Mouse (Mus musculus) cerebellum, adult 2 months (tissue): ENCODE measurements at regions not wholly inside any gene's neighbourhood (a gene's known extent, or its start where the extent isn't known, plus 50 kb on each side); places are given as distances from the start of the nearest gene placed in this dataset.

ENCODE experiments used
- DNase-seq, 2 experiments: peaks; one replicate each; pipeline ENCODE4 v3.0.0; 2021
- H3K27ac ChIP-seq: fragments of 200-500 bp; 2 replicates; pipeline ENCODE4 v1.5.1; 2012; ENCODE audit warnings: low read length, control low read depth, inconsistent platforms; ENCODE audit not compliant: insufficient read depth
- H3K27me3 ChIP-seq: fragments of 200-500 bp; 2 replicates; pipeline ENCODE4 v1.6.1; 2012; ENCODE audit warnings: inconsistent platforms, mild to moderate bottlenecking, low read length, moderate library complexity; ENCODE audit not compliant: control insufficient read depth, insufficient read depth
- H3K4me1 ChIP-seq: fragments of 200-500 bp; 2 replicates; pipeline ENCODE4 v1.6.1; 2011; ENCODE audit warnings: low read length; ENCODE audit not compliant: control insufficient read depth, insufficient read depth
- H3K4me3 ChIP-seq: fragments of 200-500 bp; replicated peaks from 2 replicates; pipeline ENCODE3; 2011; ENCODE audit warnings: mild to moderate bottlenecking, low read depth, low read length, control low read depth; ENCODE audit not compliant: insufficient read depth
- CTCF ChIP-seq: fragments of 200-500 bp; IDR thresholded peaks from 2 replicates; pipeline ENCODE4 v1.5.1; 2011; ENCODE audit warnings: low read depth, mild to moderate bottlenecking, control low read depth, low read length, moderate library complexity, borderline replicate concordance; ENCODE audit not compliant: insufficient read depth
- POLR2A ChIP-seq: fragments of 200-500 bp; IDR thresholded peaks from 2 replicates; pipeline ENCODE4 v1.6.1; 2011; ENCODE audit warnings: low read length, control low read depth, borderline replicate concordance; ENCODE audit not compliant: insufficient read depth
- WGBS: fragments of 180-500 bp; shearing (Covaris S2); methylation state at CpG from one replicate; pipeline ENCODE4 v1.1.7; 2018; 5-methylcytosine and 5-hydroxymethylcytosine counted together

DNA sequence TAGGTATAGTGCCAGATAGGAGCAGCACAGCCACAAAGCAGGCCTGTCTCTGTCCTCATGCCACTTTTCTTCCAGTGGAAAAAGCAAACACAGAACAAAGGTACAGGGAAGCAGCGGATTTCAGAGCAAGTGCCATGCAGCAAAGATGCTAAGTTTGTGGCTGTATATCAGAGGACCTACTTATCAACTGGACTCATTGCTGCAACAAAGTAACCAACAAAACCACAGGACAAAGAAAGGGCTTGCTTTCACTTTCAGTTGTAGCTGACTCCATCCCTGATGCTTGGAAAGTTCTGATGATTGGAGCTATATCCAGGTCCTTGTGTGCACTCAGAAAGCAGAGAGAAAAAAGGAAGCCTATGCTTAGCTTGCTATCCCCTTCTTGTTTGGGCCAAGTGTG is 897.4 kb downstream of the Diaph3 start:
- whole genome bisulfite sequencing = 92% methylated on average over 1 of the region's 1 CpGs

DNA sequence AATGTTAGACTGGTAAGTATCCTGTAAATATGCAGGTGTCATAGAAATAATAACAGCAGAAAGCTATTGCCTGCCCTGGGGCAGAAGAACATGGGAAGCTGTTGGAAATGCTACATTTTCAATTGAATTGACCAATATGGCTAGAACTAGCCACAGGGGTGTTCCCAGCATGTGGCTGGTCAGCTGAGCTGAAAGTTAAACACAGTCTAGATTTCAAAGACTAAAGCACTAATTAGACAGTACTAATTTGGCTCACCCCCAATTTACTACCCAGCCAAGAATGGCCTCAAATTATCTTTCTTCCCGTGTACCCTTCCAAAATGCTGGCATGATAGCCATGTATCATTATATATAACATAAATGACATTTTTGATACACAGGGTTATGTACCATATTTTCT is 898.2 kb downstream of the Diaph3 start:
- WGBS = 19% methylated on average over 1 of the region's 1 CpGs

More for the DNA sequence above, 897.4 kb downstream of the Diaph3 start:
- no peak overlapping the region for H3K4me3 ChIP-seq
- no peaks in the 10 kb centered on the region for H3K27me3 ChIP-seq
- no peak overlapping the region for H3K27ac ChIP-seq
- no peak for DNase-seq
- TF ChIP-seq POLR2A = no peak
- no peaks in the 10 kb centered on the region for H3K4me1 ChIP-seq

DNA sequence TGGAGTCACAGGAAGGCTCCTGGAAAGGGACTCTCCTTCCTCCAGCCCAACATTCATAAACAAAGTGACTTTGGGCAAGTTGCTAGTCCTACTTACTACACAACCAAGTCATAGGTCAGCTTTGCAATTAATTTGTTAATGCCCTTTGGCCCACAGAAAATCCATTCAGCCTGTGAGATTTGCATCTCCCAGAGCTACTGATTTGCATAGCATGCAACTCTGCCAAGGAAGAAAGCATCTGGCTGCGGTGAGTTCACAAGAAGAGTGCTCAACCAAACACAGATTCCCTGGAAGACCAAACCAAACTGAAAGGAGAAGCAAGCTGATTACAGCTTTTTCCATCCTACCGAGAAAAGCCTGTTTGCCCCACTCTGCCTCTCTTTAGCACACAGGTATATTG is 901.9 kb downstream of the Diaph3 start:
- H3K27ac ChIP-seq = no peak overlapping the region
- H3K4me3 ChIP-seq = no peak overlapping the region
- no peaks in the 10 kb centered on the region for H3K4me1 ChIP-seq
- no peaks in the 10 kb centered on the region for H3K27me3 ChIP-seq
- WGBS = 19% methylated on average over 2 of the region's 2 CpGs
- no peak for DNase-seq
- TF ChIP-seq POLR2A (no peak), CTCF (no peak)

More for the DNA sequence above, 898.2 kb downstream of the Diaph3 start:
- no peak for TF ChIP-seq CTCF
- no peak for TF ChIP-seq POLR2A
- no peaks in the 10 kb centered on the region for H3K27me3 ChIP-seq
- H3K4me1 ChIP-seq = no peaks in the 10 kb centered on the region
- H3K4me3 ChIP-seq = no peak overlapping the region
- no peak for DNase-seq
- no peak overlapping the region for H3K27ac ChIP-seq

DNA sequence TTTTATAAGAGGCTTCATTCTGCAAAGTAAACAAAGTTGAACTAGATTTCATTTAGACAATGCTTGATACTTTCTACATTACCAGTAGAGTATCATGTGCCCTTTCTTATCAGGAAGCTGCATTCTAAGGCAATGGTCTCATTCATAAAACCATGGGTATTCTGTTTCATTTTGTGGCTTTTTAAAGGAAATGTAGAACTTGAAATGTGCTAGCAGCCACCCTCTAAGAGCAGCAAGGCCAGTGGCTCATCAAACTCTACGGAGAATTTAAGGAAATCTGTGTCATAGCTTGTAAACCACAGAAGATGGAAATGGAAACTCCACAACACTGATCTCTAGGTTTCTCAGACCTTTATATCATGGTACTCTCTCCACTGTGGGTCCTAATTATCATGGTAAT is 907.7 kb downstream of the Diaph3 start:
- no peaks in the 10 kb centered on the region for H3K4me1 ChIP-seq
- no peak overlapping the region for H3K4me3 ChIP-seq
- 96% methylated on average over 1 of the region's 1 CpGs for WGBS
- TF ChIP-seq POLR2A = no peak
- TF ChIP-seq CTCF = no peak
- no peak overlapping the region for H3K27ac ChIP-seq
- H3K27me3 ChIP-seq = no peaks in the 10 kb centered on the region
- no peak for DNase-seq

DNA sequence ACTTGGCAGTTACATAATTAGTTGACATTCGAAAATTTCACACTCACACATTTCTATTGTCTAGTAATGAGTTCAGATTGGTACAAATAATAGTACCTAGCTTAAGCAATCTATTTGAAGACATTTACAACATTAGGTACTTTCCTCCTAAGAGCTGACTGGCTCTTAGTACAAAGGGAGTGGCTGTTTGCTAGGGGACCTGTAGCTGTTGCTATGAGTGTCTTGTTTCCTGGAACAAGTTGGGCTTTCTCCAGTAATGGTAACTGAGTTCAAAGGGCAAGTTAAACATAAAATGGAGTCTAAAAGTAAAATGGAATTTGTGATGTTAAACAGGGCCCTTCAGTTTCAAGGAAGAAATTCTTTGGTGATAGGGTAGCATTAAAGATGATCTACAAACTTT is 910.4 kb downstream of the Diaph3 start:
- TF ChIP-seq POLR2A = no peak
- no peak for TF ChIP-seq CTCF
- H3K4me1 ChIP-seq = no peaks in the 10 kb centered on the region
- no peak for DNase-seq
- H3K27me3 ChIP-seq = no peaks in the 10 kb centered on the region
- H3K4me3 ChIP-seq = no peak overlapping the region
- H3K27ac ChIP-seq = no peak overlapping the region
- WGBS = 64% methylated on average over 1 of the region's 1 CpGs

DNA sequence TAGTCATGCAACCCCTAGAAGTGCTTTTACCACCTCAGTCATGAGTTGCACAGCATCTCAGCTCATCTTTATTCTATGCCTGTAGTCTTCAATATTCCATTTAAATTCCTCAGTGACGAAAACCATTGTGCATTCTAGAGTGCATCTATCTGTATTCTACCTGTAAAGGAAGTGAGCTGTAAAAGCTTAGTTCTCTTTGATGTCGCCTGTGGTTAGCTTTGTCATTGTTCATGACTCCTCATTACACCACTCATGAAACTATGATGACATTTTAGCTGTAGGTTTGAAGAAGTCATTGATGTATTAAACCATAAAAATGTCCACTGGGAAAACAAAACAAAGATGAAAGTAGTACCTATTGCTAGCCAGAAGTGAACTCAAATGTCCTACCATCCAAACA is 911.3 kb downstream of the Diaph3 start:
- H3K27ac ChIP-seq = no peak overlapping the region
- H3K4me3 ChIP-seq = no peak overlapping the region
- WGBS = 89% methylated on average over 2 of the region's 2 CpGs
- no peaks in the 10 kb centered on the region for H3K4me1 ChIP-seq
- TF ChIP-seq CTCF (no peak), POLR2A (no peak)
- DNase-seq = no peak
- no peaks in the 10 kb centered on the region for H3K27me3 ChIP-seq

DNA sequence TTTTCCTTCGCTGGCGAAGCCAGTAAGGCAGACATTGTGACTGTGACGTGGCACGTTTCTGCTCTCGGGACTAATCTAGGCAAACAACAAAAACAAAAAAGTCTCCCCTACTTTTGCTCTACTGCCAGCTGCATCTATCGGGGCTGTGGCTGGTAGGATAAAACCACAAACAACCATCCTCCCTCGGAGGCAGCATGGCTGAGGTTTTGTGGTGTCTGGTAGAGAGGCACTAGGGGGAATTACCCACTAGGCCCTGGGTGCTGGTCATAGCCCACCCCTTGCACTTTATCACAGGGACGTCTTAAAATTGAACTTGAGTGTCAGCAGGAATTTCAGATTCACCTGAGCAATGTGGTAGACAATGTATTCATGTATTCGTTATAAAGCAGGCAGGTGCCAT is 925.3 kb downstream of the Diaph3 start:
- WGBS = 90% methylated on average over 9 of the region's 9 CpGs
- Histone ChIP-seq H3K4me3 (no peak overlapping the region), H3K27me3 (no peaks in the 10 kb centered on the region), H3K27ac (no peak overlapping the region), H3K4me1 (no peaks in the 10 kb centered on the region)
- no peak for DNase-seq
- TF ChIP-seq CTCF (no peak), POLR2A (no peak)

DNA sequence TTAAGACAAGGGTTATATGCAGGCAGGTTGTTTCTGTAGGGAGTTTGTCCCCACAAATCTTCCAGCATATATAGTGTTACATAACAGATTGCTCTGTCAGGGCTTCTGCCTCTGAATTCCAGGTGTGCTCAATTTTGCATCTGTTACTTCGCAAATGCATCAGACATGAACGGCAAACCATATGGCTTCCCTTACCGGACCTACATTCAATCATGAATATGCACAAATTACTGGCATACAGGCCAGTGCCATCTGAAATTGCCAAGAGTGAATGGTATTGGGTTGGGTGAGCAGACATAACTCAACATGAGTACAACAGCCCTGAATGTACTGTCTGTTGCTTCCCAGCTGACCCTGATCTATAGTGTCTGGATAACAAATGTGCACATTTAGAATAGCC is 929.4 kb downstream of the Diaph3 start:
- no peaks in the 10 kb centered on the region for H3K4me1 ChIP-seq
- no peak for DNase-seq
- no peaks in the 10 kb centered on the region for H3K27me3 ChIP-seq
- no peak for TF ChIP-seq POLR2A
- no peak for TF ChIP-seq CTCF
- no peak overlapping the region for H3K27ac ChIP-seq
- 33% methylated on average over 3 of the region's 3 CpGs for WGBS
- no peak overlapping the region for H3K4me3 ChIP-seq
